Mouse (Mus musculus) cortical plate, adult 2 months (tissue): Measurements from ENCODE around the gene Cybb.
"Not testable (repeated sequence)": the region's sequence is repeated elsewhere in the genome, so short reads cannot be mapped to it uniquely, and the experiment has no call there.

Experiments used
- CTCF ChIP-seq: fragments of 200-500 bp; IDR thresholded peaks from 2 replicates; pipeline ENCODE4 v1.5.1; 2011; ENCODE audit warnings: mild to moderate bottlenecking, control low read depth, low read length; ENCODE audit not compliant: insufficient read depth; ENCODE audit errors: extremely low read depth
- POLR2A ChIP-seq: fragments of 200-500 bp; IDR thresholded peaks from 2 replicates; pipeline ENCODE4 v1.6.1; 2011; ENCODE audit warnings: mild to moderate bottlenecking, low read length, control low read depth; ENCODE audit not compliant: insufficient read depth; ENCODE audit errors: extremely low read depth

GRCm38 (mm10) chrX:9475036-9475435 lies 12.5 kb downstream of the Cybb start:
- TF ChIP-seq CTCF, POLR2A: not testable (repeated sequence)
